Mouse (Mus musculus) cortical plate, adult 2 months (tissue): ENCODE results near the gene Aldh3b2.

ENCODE experiments used
- CTCF ChIP-seq: fragments of 200-500 bp; IDR thresholded peaks from 2 replicates; pipeline ENCODE4 v1.5.1; 2011; ENCODE audit warnings: mild to moderate bottlenecking, control low read depth, low read length; ENCODE audit not compliant: insufficient read depth; ENCODE audit errors: extremely low read depth
- POLR2A ChIP-seq: fragments of 200-500 bp; IDR thresholded peaks from 2 replicates; pipeline ENCODE4 v1.6.1; 2011; ENCODE audit warnings: mild to moderate bottlenecking, low read length, control low read depth; ENCODE audit not compliant: insufficient read depth; ENCODE audit errors: extremely low read depth

DNA sequence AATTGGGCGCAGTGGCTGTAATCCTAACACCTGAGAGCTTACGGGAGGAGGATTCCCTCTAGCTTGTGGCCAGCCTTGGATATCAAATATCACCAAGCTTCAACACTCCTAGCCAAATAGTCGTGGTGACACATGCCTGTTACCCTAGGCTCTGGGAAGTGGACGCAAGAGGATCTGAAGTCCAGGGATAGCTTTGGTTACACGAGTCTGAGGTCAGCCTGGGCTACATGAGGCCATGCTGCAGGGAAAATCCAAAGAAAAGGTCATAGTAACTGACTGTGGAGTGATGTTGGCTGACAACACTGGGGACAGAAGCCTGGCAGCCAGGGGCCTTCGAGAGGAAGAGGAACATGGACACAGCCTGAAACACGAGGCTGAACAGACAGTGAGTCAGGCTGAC, 24.0 kb downstream of the Aldh3b2 start:
- no peak for TF ChIP-seq POLR2A
- no peak for TF ChIP-seq CTCF
